Mouse (Mus musculus): ENCODE results near the gene Gsdma2.

DNA sequence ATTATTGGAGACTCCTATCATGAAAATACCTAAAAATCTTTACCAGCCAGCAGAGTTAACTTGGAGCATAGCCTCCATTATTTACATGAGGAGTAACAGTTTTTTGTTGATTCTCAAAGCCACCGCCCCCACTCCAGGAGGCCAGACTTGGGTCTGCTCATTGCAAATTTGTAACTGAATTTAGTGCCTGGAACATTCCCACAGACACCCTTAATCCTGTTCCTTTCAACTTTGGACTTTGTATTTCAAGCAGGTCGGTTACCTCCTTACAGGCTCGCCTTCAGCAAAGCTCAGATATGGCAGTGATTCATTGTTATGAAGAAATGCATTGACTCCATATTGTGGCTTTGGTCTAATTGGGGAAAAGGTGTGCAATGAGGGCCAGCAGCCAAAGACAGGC lies 1.8 kb upstream of the Gsdma2 start:
- no peak for TF ChIP-seq POLR2A (IDR thresholded peaks at IDR 0.05; ENCODE audit: insufficient read length, low read depth)
- no peak for TF ChIP-seq USF1 (IDR thresholded peaks at IDR 0.05; ENCODE audit: low read depth)
- no peak for TF ChIP-seq CEBPB (IDR thresholded peaks at IDR 0.05; ENCODE audit: insufficient read depth, poor library complexity, severe bottlenecking)
- no peak for TF ChIP-seq TCF12 (IDR thresholded peaks at IDR 0.05; ENCODE audit: insufficient read depth, poor library complexity, severe bottlenecking)
- no peak for TF ChIP-seq MYOD1 (IDR thresholded peaks at IDR 0.05; ENCODE audit: control insufficient read depth in 1 of 3, insufficient read length in 2 of 3, low read depth in 2 of 3)
- TF ChIP-seq E2F4 (IDR thresholded peaks at IDR 0.05; ENCODE audit: insufficient read depth): no peak
- TF ChIP-seq TCF3 (IDR thresholded peaks at IDR 0.05; ENCODE audit: insufficient read length, low read depth): no peak

Measured in myocyte (in vitro differentiated cells).